Mouse (Mus musculus) bone marrow macrophage, adult 2 months (primary cell): Measurements from ENCODE around the gene Lhx1.

Experiments used
- CTCF ChIP-seq: IDR thresholded peaks from 2 replicates; pipeline ENCODE4 v1.5.1; 2012; ENCODE audit warnings: low read depth, mild to moderate bottlenecking, low read length, moderate library complexity
- POLR2A ChIP-seq: IDR thresholded peaks from 2 replicates; pipeline ENCODE4 v1.6.1; 2012; ENCODE audit warnings: mild to moderate bottlenecking, low read depth, low read length, borderline replicate concordance

- TF ChIP-seq POLR2A (no peak), CTCF (no peak)
Observed at GRCm38 (mm10) chr11:84565224-84565623, 39.9 kb upstream of the Lhx1 start.
